Mouse (Mus musculus) cerebellum, adult 9-11 months (tissue): ENCODE results near the gene Ube2g2.

ENCODE experiments used
- DNase-seq: peaks from one replicate; pipeline ENCODE4 v3.0.0; 2022

The Ube2g2 gene

GRCm38 (mm10) chr10:77622055-77622988, at the start of gene Ube2g2:
Gene Ube2g2, plus strand, starts transcription at chr10:77622275.
- peak; percentile 92 for DNase-seq

GRCm38 (mm10) chr10:77573162-77573561, 48.9 kb upstream of the Ube2g2 start:
- no peak for DNase-seq

- no peak for DNase-seq
Observed at GRCm38 (mm10) chr10:77580027-77580920, 41.8 kb upstream of the Ube2g2 start.

- DNase-seq = no peak
Observed at GRCm38 (mm10) chr10:77581023-77581407, 41.1 kb upstream of the Ube2g2 start.

- peak; percentile 98 for DNase-seq
Observed at GRCm38 (mm10) chr10:77581408-77582284, 40.4 kb upstream of the Ube2g2 start, which contains the start of gene Pttg1ip. Gene Pttg1ip, plus strand, starts transcription at chr10:77581720.

GRCm38 (mm10) chr10:77582285-77582618, 39.8 kb upstream of the Ube2g2 start:
- no peak for DNase-seq

- DNase-seq = no peak
Observed at GRCm38 (mm10) chr10:77583795-77584422, 38.2 kb upstream of the Ube2g2 start.

- no peak for DNase-seq
Observed at GRCm38 (mm10) chr10:77586637-77587036, 35.4 kb upstream of the Ube2g2 start.

GRCm38 (mm10) chr10:77587091-77587775, 34.8 kb upstream of the Ube2g2 start:
- no peak for DNase-seq

GRCm38 (mm10) chr10:77588036-77588435, 34.0 kb upstream of the Ube2g2 start:
- DNase-seq = no peak

GRCm38 (mm10) chr10:77589117-77589516, 33.0 kb upstream of the Ube2g2 start:
- no peak for DNase-seq

- no peak for DNase-seq
Observed at GRCm38 (mm10) chr10:77589749-77590148, 32.3 kb upstream of the Ube2g2 start.

GRCm38 (mm10) chr10:77590812-77591211, 31.3 kb upstream of the Ube2g2 start:
- peak; percentile 66 for DNase-seq

- DNase-seq = no peak
Observed at GRCm38 (mm10) chr10:77591546-77591945, 30.5 kb upstream of the Ube2g2 start.

GRCm38 (mm10) chr10:77596060-77596459, 26.0 kb upstream of the Ube2g2 start:
- no peak for DNase-seq

GRCm38 (mm10) chr10:77603021-77603420, 19.1 kb upstream of the Ube2g2 start:
- no peak for DNase-seq

GRCm38 (mm10) chr10:77604111-77604510, 18.0 kb upstream of the Ube2g2 start:
- no peak for DNase-seq

- DNase-seq = peak; percentile 70
Observed at GRCm38 (mm10) chr10:77604958-77605357, 17.1 kb upstream of the Ube2g2 start.

GRCm38 (mm10) chr10:77605368-77605767, 16.7 kb upstream of the Ube2g2 start:
- DNase-seq = no peak

- peak; percentile 94 for DNase-seq
Observed at GRCm38 (mm10) chr10:77605908-77606826, 15.9 kb upstream of the Ube2g2 start, which contains the start of the genes Sumo3 and Gm49325. Gene Sumo3, plus strand, starts transcription at chr10:77606097. Gene Gm49325, plus strand, starts transcription at chr10:77606197.
